Mouse (Mus musculus) MEL (cell line): ENCODE results near the gene Tmem219. TPM values are rescaled to one million over a fixed set of nuclear protein-coding genes. Genes with fewer than 3 reads are reported as not detected.
A peak's percentile ranks its signal among the peaks of the same experiment; 100 is the strongest.

ENCODE experiments used
- DNase-seq: peaks from one replicate; pipeline ENCODE4 v3.0.0; 2011; ENCODE audit warnings: low read depth, low spot score
- H3K27ac ChIP-seq: 2 replicates; pipeline ENCODE4 v1.5.1; 2012; ENCODE audit warnings: low read depth, mild to moderate bottlenecking, control low read depth, low read length, moderate library complexity; ENCODE audit not compliant: control insufficient read depth
- H3K27me3 ChIP-seq, 2 experiments: fragments of 150-350 bp in 1 of 2; sonication (generic) in 1 of 2; 2 replicates each; pipeline ENCODE4 v1.6.1; 2012; ENCODE audit warnings: low read length in 2 of 2, mild to moderate bottlenecking in 2 of 2, improper control_type of control experiment in 1 of 2, moderate library complexity in 1 of 2; ENCODE audit not compliant: insufficient read depth in 2 of 2, control insufficient read depth in 1 of 2
- H3K36me3 ChIP-seq, 2 experiments: 2 replicates each; pipeline ENCODE4 v1.6.1; 2012 to 2014; ENCODE audit warnings: low read length in 2 of 2, improper control_type of control experiment in 1 of 2, inconsistent platforms in 1 of 2, mild to moderate bottlenecking in 1 of 2; ENCODE audit not compliant: insufficient read depth in 2 of 2, control insufficient read depth in 1 of 2
- H3K4me1 ChIP-seq, 2 experiments: fragments of 150-350 bp in 1 of 2; sonication (generic) in 1 of 2; 2 replicates each; pipeline ENCODE4 v1.6.1; 2012; ENCODE audit warnings: low read length in 2 of 2, improper control_type of control experiment in 1 of 2, mild to moderate bottlenecking in 1 of 2; ENCODE audit not compliant: insufficient read depth in 2 of 2, control insufficient read depth in 1 of 2
- H3K4me3 ChIP-seq, 2 experiments: fragments of 150-350 bp in 1 of 2; sonication (generic) in 1 of 2; 2 replicates each; pipeline ENCODE4 v1.5.1; 2012; ENCODE audit warnings: low read depth in 2 of 2, low read length in 2 of 2, mild to moderate bottlenecking in 2 of 2, moderate library complexity in 2 of 2, control low read depth in 1 of 2, improper control_type of control experiment in 1 of 2; ENCODE audit not compliant: control insufficient read depth in 1 of 2, insufficient read depth in 1 of 2
- H3K79me2 ChIP-seq: 2 replicates; pipeline ENCODE4 v1.6.1; 2012; ENCODE audit warnings: mild to moderate bottlenecking, low read length, moderate library complexity; ENCODE audit not compliant: control insufficient read depth, poor library complexity, insufficient read depth
- H3K9ac ChIP-seq: 2 replicates; pipeline ENCODE4 v1.6.1; 2012; ENCODE audit warnings: low read depth, mild to moderate bottlenecking, control low read depth, low read length, moderate library complexity; ENCODE audit not compliant: control insufficient read depth, poor library complexity, severe bottlenecking
- H3K9me3 ChIP-seq: fragments of 150-350 bp; sonication (generic); replicated peaks from 2 replicates; pipeline ENCODE4 v1.6.1; 2012; ENCODE audit warnings: mild to moderate bottlenecking, low read length, improper control_type of control experiment, moderate library complexity; ENCODE audit not compliant: insufficient read depth
- CHD1 ChIP-seq: IDR thresholded peaks from 2 replicates; pipeline ENCODE4 v1.6.1; 2012; ENCODE audit warnings: low read depth, mild to moderate bottlenecking, inconsistent platforms, low read length, improper control_type of control experiment
- E2F4 ChIP-seq: IDR thresholded peaks from 2 replicates; pipeline ENCODE4 v1.6.1; 2011; ENCODE audit warnings: low read depth, low read length, improper control_type of control experiment, borderline replicate concordance
- ELF1 ChIP-seq: IDR thresholded peaks from 2 replicates; pipeline ENCODE4 v1.6.1; 2014; ENCODE audit warnings: low read depth, mild to moderate bottlenecking, inconsistent platforms, low read length, improper control_type of control experiment, moderate library complexity
- MAFK ChIP-seq: IDR thresholded peaks from 2 replicates; pipeline ENCODE4 v1.6.1; 2011; ENCODE audit warnings: low read depth, mild to moderate bottlenecking, low read length, improper control_type of control experiment, borderline replicate concordance
- MAX ChIP-seq: IDR thresholded peaks from 2 replicates; pipeline ENCODE4 v1.6.1; 2011; ENCODE audit warnings: low read length, improper control_type of control experiment
- MEF2A ChIP-seq: IDR thresholded peaks from 2 replicates; pipeline ENCODE4 v1.6.1; 2014; ENCODE audit warnings: low read depth, mild to moderate bottlenecking, inconsistent platforms, low read length, improper control_type of control experiment; ENCODE audit not compliant: poor library complexity, insufficient replicate concordance, severe bottlenecking; ENCODE audit errors: extremely low read depth
- MYB ChIP-seq: IDR thresholded peaks from 2 replicates; pipeline ENCODE4 v1.6.1; 2011; ENCODE audit warnings: mild to moderate bottlenecking, low read depth, low read length, improper control_type of control experiment
- MYC ChIP-seq: IDR thresholded peaks from 2 replicates; pipeline ENCODE4 v1.6.1; 2011; ENCODE audit warnings: low read depth, mild to moderate bottlenecking, low read length, improper control_type of control experiment, moderate library complexity
- NELFE ChIP-seq: IDR thresholded peaks from 2 replicates; pipeline ENCODE4 v1.6.1; 2011; ENCODE audit warnings: low read depth, low read length, improper control_type of control experiment
- NRF1 ChIP-seq: IDR thresholded peaks from 2 replicates; pipeline ENCODE4 v1.6.1; 2014; ENCODE audit warnings: low read depth, mild to moderate bottlenecking, inconsistent platforms, low read length, improper control_type of control experiment, moderate library complexity; ENCODE audit not compliant: poor library complexity, insufficient read depth, severe bottlenecking
- POLR2A ChIP-seq, 2 experiments: IDR thresholded peaks; 2 replicates each; pipeline ENCODE4 v1.6.1; 2011 to 2012; ENCODE audit warnings: low read length in 2 of 2, mild to moderate bottlenecking in 2 of 2, control low read depth in 1 of 2, improper control_type of control experiment in 1 of 2, low read depth in 1 of 2, moderate library complexity in 1 of 2; ENCODE audit not compliant: control insufficient read depth in 1 of 2, insufficient read depth in 1 of 2, poor library complexity in 1 of 2
- SIN3A ChIP-seq: IDR thresholded peaks from 2 replicates; pipeline ENCODE4 v1.6.1; 2012; ENCODE audit warnings: low read length, improper control_type of control experiment, inconsistent platforms
- SMC3 ChIP-seq: IDR thresholded peaks from 2 replicates; pipeline ENCODE4 v1.6.1; 2011; ENCODE audit warnings: low read depth, low read length, improper control_type of control experiment
- TBP ChIP-seq: IDR thresholded peaks from 2 replicates; pipeline ENCODE4 v1.8.0; 2011; ENCODE audit warnings: low read depth, low read length, improper control_type of control experiment
- USF2 ChIP-seq, 2 experiments: IDR thresholded peaks; 2 replicates each; pipeline ENCODE4 v1.6.1; 2011 to 2012; ENCODE audit warnings: improper control_type of control experiment in 2 of 2, low read length in 2 of 2, borderline replicate concordance in 1 of 2, inconsistent platforms in 1 of 2, low read depth in 1 of 2, mild to moderate bottlenecking in 1 of 2; ENCODE audit not compliant: insufficient read depth in 1 of 2
- ZKSCAN1 ChIP-seq: IDR thresholded peaks from 2 replicates; pipeline ENCODE4 v1.6.1; 2012; ENCODE audit warnings: low read depth, mild to moderate bottlenecking, inconsistent platforms, low read length, improper control_type of control experiment, moderate library complexity
- ZMIZ1 ChIP-seq: IDR thresholded peaks from 2 replicates; pipeline ENCODE4 v1.6.1; 2012; ENCODE audit warnings: low read depth, mild to moderate bottlenecking, inconsistent platforms, low read length, improper control_type of control experiment, moderate library complexity
- ZNF384 ChIP-seq: IDR thresholded peaks from 2 replicates; pipeline ENCODE4 v1.6.1; 2012; ENCODE audit warnings: low read depth, mild to moderate bottlenecking, inconsistent platforms, low read length, improper control_type of control experiment
- polyA plus RNA-seq, 2 experiments: library from polyadenylated mRNA; stranded (reverse) in 1 of 2; unstranded in 1 of 2; fragments of >175 nt in 1 of 2; fragments of >200 nt in 1 of 2; gene quantifications; 2 replicates each; pipeline versions ENCODE4 v1.2.1 to v1.2.4; 2012; ENCODE audit warnings: low replicate concordance in 2 of 2, low read depth in 1 of 2; ENCODE audit not compliant: insufficient read length in 2 of 2, insufficient read depth in 1 of 2, missing spikeins in 1 of 2
- total RNA-seq: library from RNA; depleted of rRNA; stranded (reverse); fragments of 300-350 nt; gene quantifications from 2 replicates; pipeline ENCODE4 v1.2.3, GENCODE M21; 2012

Gene Tmem219
- total and polyA plus RNA-seq, 3 experiments: 18.0 to 34.5 TPM; not detected in 1

GRCm38 (mm10) chr7:126861429-126862130 is 61.1 kb downstream of the Tmem219 start, which contains the start of gene Hirip3 (continued):
- TF ChIP-seq ELF1 (peak; percentile 96), ZKSCAN1 (no peak), MAFK (no peak)

- Histone ChIP-seq H3K9ac (peak overlapping the region; percentile 89), H3K79me2 (peaks cover 26% of the 10 kb centered on the region), H3K27me3 (no peaks in the 10 kb centered on the region), H3K4me3 (peak overlapping the region; percentile 53 to 83), H3K27ac (peak overlapping the region; percentile 92), H3K36me3 (peaks cover 1 to 22% of the 10 kb centered on the region in 2 experiments), H3K9me3 (no peaks in the 10 kb centered on the region), H3K4me1 (peaks cover 2 to 19% of the 10 kb centered on the region in 2 experiments; a peak in 3 of 4 replicates)
- TF ChIP-seq CHD1: peak; percentile 65; the same call in 1 of the 2 replicates
- peak; percentile 82 for TF ChIP-seq MAX
- no peak for TF ChIP-seq NRF1
- peak in 1 of 2 experiments; percentile 2; a peak in 1 of 4 replicates for TF ChIP-seq POLR2A (IDR thresholded peaks at IDR 0.05; ENCODE audit: control insufficient read depth in 1 of 2, insufficient read depth in 1 of 2, low read depth in 1 of 2, low read length in 2 of 2, poor library complexity in 1 of 2)
- peak; percentile 88 for TF ChIP-seq MYC
- TF ChIP-seq USF2 (IDR thresholded peaks at IDR 0.05; ENCODE audit: borderline replicate concordance in 1 of 2, insufficient read depth in 1 of 2, low read depth in 1 of 2, low read length in 2 of 2): no peak
- no peak for TF ChIP-seq TBP
- TF ChIP-seq MEF2A: no peak
- no peak for TF ChIP-seq ELF1
- TF ChIP-seq E2F4: no peak
- TF ChIP-seq SIN3A: no peak
- TF ChIP-seq ZMIZ1: no peak
- TF ChIP-seq NELFE: no peak
- TF ChIP-seq MYB: no peak
- no peak for TF ChIP-seq SMC3
- no peak for TF ChIP-seq ZNF384
- DNase-seq: peak; percentile 60
These were observed 61.7 kb downstream of the Tmem219 start for GRCm38 (mm10) chr7:126860987-126861386.
